Mouse (Mus musculus) heart, embryonic 10.5 days (tissue): ENCODE results near the gene Rfk. TPM values are rescaled to one million over a fixed set of nuclear protein-coding genes. Genes with fewer than 3 reads are reported as not detected.

ENCODE experiments used
- DNase-seq: peaks from one replicate; pipeline ENCODE4 v3.0.0-alpha.2; 2017; ENCODE audit warnings: low spot score
- H3K27ac ChIP-seq: fragments of 300-500 bp; sonication (generic); 2 replicates; pipeline ENCODE4 v1.5.1; 2016; ENCODE audit warnings: mild to moderate bottlenecking
- H3K27me3 ChIP-seq: fragments of 300-500 bp; sonication (generic); 2 replicates; pipeline ENCODE4 v1.6.1; 2016; ENCODE audit warnings: mild to moderate bottlenecking; ENCODE audit not compliant: poor library complexity, insufficient read depth, severe bottlenecking
- H3K36me3 ChIP-seq: fragments of 300-500 bp; sonication (generic); 2 replicates; pipeline ENCODE4 v1.6.1; 2016; ENCODE audit warnings: mild to moderate bottlenecking, moderate library complexity
- H3K4me1 ChIP-seq: fragments of 300-500 bp; sonication (generic); 2 replicates; pipeline ENCODE4 v1.6.1; 2016; ENCODE audit warnings: mild to moderate bottlenecking
- H3K4me3 ChIP-seq: fragments of 300-500 bp; sonication (generic); 2 replicates; pipeline ENCODE4 v1.5.1; 2016; ENCODE audit warnings: mild to moderate bottlenecking, moderate library complexity
- H3K9me3 ChIP-seq: fragments of 300-500 bp; sonication (generic); 2 replicates; pipeline ENCODE4 v1.6.1; 2016; ENCODE audit warnings: mild to moderate bottlenecking, moderate library complexity
- WGBS: fragments of 180-500 bp; shearing (Covaris S2); methylation state at CpG from one replicate; pipeline ENCODE4 v1.1.7; 2016; 5-methylcytosine and 5-hydroxymethylcytosine counted together
- polyA plus RNA-seq: library from polyadenylated mRNA; unstranded; fragments of >200 nt; fragmentation: Nextera tagmentation; extraction: Ambion mirVana; gene quantifications from 2 replicates; pipeline ENCODE4 v1.2.1, GENCODE M21; 2016

Rfk gene
- polyA plus RNA-seq, 1 experiment from 2014 or later: 57.7 TPM

DNA sequence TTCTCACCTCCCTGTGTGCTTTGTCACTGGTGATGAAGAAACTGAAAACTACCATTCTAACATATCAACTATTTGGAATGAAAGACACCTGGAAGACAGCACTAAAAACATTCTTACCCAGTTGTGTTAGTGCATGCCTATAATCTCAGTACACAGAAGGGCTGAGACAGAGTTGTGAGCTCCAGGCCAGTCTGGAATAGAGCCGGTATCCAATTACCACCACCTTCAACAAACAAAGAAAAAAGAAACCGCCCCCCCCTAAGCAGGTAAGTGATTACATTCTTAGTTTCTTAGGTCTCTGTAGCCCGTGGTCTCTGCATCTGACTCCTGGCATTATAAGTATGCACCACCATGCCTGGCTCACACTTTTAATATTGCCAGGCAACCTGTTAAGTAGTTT, 977 bp upstream of the Rfk start:
- no peak for DNase-seq
- Histone ChIP-seq H3K4me1 (peaks cover 5% of the 10 kb centered on the region; the same call in 1 of the 2 replicates), H3K27ac (no peak overlapping the region), H3K27me3 (peaks cover 18% of the 10 kb centered on the region), H3K9me3 (no peaks in the 10 kb centered on the region), H3K36me3 (peaks cover 4% of the 10 kb centered on the region; the same call in 1 of the 2 replicates), H3K4me3 (peak overlapping the region; percentile 86; the same call in 1 of the 2 replicates)
- 12% methylated on average over 3 of the region's 3 CpGs for WGBS

DNA sequence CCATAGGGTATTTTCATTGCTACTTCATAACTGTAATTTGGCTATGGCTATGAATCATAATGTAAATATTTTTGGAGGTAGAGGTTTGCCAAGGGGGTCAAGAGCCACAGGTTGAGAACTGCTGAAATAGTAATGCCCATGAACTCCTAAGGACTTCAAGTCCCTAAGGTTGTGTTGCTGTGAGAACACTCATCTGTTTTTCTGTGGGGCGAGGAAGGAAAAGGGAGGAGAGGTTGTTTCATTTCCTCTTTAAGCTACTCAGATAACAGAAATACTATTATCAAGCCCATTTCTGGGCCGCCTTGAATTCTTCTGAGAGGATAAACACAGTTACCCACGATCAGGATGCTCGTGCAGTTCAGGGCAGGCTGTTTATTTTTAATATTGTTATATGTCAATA, 3.0 kb downstream of the Rfk start:
- no peak overlapping the region for H3K27ac ChIP-seq
- peaks cover 14% of the 10 kb centered on the region for H3K27me3 ChIP-seq
- no peaks in the 10 kb centered on the region for H3K9me3 ChIP-seq
- WGBS: 58% methylated on average over 4 of the region's 4 CpGs
- no peak overlapping the region for H3K4me3 ChIP-seq
- peaks cover 30% of the 10 kb centered on the region for H3K36me3 ChIP-seq
- DNase-seq: no peak
- H3K4me1 ChIP-seq: peaks cover 5% of the 10 kb centered on the region; the same call in 1 of the 2 replicates

DNA sequence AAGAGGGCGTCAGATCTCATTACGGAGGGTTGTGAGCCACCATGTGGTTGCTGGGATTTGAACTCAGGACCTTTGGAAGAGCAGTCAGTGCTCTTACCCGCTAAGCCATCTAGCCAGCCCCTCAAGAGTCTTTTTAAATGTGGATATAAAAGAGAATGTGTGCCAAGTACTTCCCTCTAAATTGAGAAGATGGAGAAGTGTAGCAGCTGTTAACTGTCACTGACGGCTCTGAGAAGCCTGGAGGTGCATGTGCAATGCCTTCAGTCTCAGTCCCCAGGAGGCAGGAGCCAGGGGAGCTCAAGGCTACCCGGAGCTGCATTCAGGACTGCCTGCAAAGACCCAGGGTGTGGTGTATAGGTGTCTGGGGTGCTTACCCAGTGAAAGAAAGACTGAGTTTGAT, 4.1 kb downstream of the Rfk start:
- H3K9me3 ChIP-seq: no peaks in the 10 kb centered on the region
- no peak for DNase-seq
- peaks cover 30% of the 10 kb centered on the region for H3K36me3 ChIP-seq
- no peak overlapping the region for H3K27ac ChIP-seq
- peaks cover 5% of the 10 kb centered on the region; the same call in 1 of the 2 replicates for H3K4me1 ChIP-seq
- 74% methylated on average over 5 of the region's 5 CpGs for WGBS
- H3K27me3 ChIP-seq: peaks cover 5% of the 10 kb centered on the region; the same call in 1 of the 2 replicates
- no peak overlapping the region for H3K4me3 ChIP-seq

DNA sequence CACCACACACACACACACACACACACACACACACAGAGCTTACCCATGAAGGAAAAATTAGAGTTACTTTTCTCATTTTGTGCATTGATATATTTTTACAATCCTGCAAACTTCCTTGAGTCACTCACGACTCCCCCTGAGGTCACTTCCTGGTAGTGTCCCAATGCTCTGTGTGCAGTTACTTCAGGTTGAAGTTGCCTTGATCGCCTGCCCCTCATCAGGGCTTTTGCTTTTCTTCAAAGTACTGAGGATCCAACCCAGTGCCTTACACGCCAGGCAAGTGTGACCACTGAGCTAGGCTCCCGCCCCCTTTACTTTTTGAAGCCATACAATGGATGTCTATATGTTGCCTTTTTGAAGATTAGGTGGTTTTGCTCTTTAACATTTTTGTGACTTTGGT, 6.1 kb downstream of the Rfk start:
- WGBS: 82% methylated on average over 4 of the region's 4 CpGs

DNA sequence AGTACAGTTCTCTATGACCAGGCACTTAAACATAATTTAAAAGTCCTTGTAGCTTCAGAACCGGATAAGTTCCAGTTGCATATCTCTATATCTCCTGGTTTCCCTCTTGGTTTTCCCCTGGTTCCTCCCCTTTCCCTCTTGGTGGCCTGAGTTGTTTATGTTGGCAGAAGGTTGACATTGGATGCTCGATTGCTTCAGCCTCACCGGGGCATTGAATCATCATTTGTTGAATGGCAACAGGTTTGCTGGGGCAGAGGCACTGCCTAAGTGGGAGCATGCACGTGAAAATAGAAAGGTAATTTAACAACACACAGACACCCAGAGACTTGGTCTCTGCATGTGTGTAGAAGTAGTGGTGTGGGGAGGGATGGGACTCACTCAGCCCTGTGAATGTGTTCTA, 6.7 kb downstream of the Rfk start:
- no peak for DNase-seq
- WGBS: 81% methylated on average over 4 of the region's 4 CpGs
- Histone ChIP-seq H3K27ac (no peak overlapping the region), H3K4me1 (no peaks in the 10 kb centered on the region), H3K36me3 (peaks cover 30% of the 10 kb centered on the region), H3K4me3 (no peak overlapping the region), H3K9me3 (no peaks in the 10 kb centered on the region), H3K27me3 (no peaks in the 10 kb centered on the region)

More for the DNA sequence above, 6.1 kb downstream of the Rfk start:
- Histone ChIP-seq H3K4me1 (peaks cover 1% of the 10 kb centered on the region; the same call in 1 of the 2 replicates), H3K4me3 (no peak overlapping the region), H3K27me3 (no peaks in the 10 kb centered on the region), H3K9me3 (no peaks in the 10 kb centered on the region), H3K27ac (no peak overlapping the region), H3K36me3 (peaks cover 30% of the 10 kb centered on the region)
- DNase-seq: no peak

DNA sequence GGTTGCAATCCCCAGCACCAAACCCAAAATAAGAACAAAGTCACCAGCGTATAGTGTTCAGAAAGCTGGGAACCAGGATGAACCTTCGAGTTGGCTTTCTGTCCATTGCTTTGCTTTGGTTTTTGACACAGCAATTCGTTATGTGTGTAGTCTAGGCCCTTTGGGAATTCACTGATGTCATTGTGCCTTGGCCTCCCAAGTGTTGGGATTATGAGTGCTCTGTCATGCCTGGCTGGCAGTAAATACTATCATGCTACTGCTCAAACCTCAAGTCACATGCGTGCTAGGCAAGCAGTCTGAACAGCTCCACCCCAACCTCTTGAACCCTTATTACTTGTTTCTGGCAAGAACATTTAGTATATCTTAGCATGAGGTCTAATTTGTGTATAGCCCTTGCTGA, 9.3 kb downstream of the Rfk start:
- no peak for DNase-seq
- Histone ChIP-seq H3K36me3 (peaks cover 22% of the 10 kb centered on the region), H3K9me3 (no peaks in the 10 kb centered on the region), H3K4me3 (no peak overlapping the region), H3K27ac (no peak overlapping the region), H3K27me3 (no peaks in the 10 kb centered on the region), H3K4me1 (no peaks in the 10 kb centered on the region)
- 84% methylated on average over 4 of the region's 4 CpGs for WGBS

DNA sequence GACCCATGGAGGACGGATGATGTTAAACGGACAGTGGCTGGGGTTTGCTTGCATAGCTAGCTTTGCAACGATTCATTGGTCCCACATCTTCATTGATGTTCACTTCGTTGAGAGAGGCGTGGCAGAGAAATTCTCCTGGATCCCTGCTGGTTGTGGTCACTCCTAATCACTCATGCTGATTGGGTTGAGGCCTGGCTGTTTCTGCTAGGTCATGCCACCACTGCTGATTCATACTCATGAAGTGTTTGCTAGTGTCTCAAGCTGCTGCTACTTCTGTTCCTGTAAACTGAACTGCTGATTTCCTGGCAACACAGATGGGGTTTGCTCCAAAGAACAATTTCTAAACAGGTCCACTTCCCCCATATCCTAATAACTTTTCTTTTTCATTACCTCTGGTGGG, 13.0 kb downstream of the Rfk start:
- no peak for DNase-seq
- Histone ChIP-seq H3K9me3 (no peaks in the 10 kb centered on the region), H3K27me3 (no peaks in the 10 kb centered on the region), H3K27ac (no peak overlapping the region), H3K4me1 (no peaks in the 10 kb centered on the region), H3K4me3 (no peak overlapping the region), H3K36me3 (no peaks in the 10 kb centered on the region)
- 77% methylated on average over 5 of the region's 5 CpGs for WGBS

DNA sequence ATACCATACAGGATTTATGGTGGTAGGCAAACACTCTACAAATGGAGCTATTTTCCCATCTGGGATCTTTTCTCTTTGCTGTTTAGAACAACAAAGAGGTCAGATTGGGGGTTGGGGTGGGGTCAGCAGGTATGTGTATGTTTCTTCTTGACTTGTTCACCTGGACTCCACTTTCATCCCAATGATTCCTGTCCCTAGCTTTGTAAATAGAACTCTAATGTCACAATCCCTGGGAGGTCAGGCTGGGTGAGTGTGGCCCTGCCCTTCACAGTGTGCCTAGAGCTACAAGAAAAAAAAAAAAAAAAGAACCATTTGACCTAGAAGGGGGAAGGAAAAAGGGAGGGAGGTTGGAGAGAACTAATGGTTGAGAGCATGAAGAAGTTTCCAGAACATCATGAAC, 14.7 kb downstream of the Rfk start:
- Histone ChIP-seq H3K9me3 (no peaks in the 10 kb centered on the region), H3K27me3 (no peaks in the 10 kb centered on the region), H3K36me3 (no peaks in the 10 kb centered on the region), H3K4me1 (no peaks in the 10 kb centered on the region), H3K4me3 (no peak overlapping the region), H3K27ac (no peak overlapping the region)
- DNase-seq: no peak

DNA sequence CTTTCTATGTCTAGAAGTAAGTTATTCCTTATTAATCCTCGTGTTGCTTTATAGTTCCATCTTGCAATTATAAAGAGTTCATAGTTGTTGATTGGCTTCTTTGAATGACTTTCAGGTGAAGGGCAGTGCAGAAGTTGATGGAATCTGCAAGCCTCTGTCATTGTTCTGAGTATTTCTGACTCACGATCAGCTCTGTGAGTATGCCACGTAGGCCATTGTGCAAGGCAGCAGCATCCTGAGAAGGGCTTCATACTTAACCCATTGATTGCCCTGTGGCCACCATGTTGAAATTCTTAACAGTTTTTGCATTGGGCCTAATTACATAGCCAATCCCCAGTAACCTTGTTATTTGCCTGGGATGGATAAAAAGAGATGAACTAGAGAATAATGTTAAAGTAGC, 15.5 kb downstream of the Rfk start:
- no peak for DNase-seq
- Histone ChIP-seq H3K9me3 (no peaks in the 10 kb centered on the region), H3K27ac (no peak overlapping the region), H3K27me3 (no peaks in the 10 kb centered on the region), H3K4me3 (no peak overlapping the region), H3K4me1 (no peaks in the 10 kb centered on the region), H3K36me3 (no peaks in the 10 kb centered on the region)
- WGBS: 55% methylated on average over 3 of the region's 3 CpGs

DNA sequence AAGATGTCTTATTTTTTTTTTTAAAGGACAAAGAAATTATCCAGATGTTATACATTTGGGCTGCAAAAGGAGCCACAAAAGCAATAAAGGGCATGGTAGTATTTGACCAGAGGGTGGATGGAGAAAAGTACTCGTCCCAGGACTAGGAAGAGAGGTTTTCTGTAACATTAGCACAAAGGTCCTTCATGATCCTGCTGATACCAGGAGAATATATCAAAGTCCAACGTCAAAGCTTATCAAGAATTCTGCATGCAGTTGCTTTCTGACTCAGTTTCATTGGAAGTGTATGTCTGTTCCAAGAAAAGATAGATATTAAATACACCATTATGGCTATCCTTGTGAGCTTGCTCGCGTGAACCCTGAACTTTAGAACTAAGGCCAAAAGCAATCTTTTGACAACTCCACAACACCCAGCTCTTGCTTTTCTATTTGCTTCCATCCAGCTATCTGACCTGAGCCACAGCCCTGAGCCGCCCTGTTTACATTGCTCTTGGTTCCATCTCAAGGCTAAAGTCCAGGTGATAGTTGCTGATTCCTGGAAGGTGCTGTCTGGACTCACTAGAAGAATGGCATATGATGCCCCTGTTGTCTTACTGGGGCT, 16.7 kb downstream of the Rfk start:
- Histone ChIP-seq H3K27ac (no peak overlapping the region), H3K27me3 (no peaks in the 10 kb centered on the region), H3K4me3 (no peak overlapping the region), H3K4me1 (no peaks in the 10 kb centered on the region), H3K9me3 (no peaks in the 10 kb centered on the region), H3K36me3 (no peaks in the 10 kb centered on the region)
- no peak for DNase-seq
- WGBS: 75% methylated on average over 5 of the region's 5 CpGs

DNA sequence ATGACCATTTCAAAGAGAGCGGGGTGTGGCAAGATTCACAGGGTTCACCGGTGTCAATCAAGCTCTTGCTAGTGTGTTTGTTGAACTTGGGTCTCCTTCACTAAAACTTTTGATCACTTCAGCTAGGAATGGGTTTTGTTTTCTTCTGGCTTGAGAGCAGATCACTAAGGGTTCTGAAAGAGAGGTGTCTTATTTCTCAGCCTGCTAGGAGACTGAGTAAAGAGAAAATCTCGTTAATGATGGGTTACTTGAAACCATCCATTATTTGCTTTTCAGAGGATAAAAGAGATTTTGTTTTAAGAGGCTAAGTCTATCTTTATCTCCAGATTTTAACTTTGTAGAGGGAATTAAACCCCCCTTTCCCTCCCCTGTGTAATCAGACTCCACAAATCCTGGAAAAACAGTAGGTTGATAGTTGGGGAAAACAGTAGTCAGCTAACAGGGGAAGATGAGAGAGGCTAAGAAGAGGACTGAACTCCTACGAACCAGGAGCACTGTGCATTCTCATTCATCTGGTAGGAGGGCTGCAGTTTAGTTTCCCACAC, 19.1 kb downstream of the Rfk start:
- 57% methylated on average over 4 of the region's 4 CpGs for WGBS
- no peak overlapping the region for H3K4me3 ChIP-seq

DNA sequence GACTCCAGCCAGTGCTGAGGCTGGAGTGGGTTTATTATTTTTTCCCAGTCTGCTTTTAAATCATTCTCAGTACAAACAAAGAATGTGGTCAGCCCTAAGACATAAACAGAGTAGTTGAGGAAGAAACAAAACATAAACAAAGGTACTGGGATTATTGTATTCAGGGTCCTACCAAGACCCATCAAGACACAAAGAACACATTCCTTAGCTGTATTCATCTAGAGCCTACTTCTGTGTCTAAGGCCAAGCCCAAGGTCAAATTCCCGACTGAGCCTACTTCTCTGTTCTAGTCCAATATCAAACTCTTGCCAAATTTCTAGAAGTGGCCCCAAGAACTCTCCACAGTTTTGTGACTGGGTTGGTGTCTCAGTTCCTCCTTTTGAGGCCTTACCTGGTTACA, 24.0 kb downstream of the Rfk start:
- Histone ChIP-seq H3K4me1 (no peaks in the 10 kb centered on the region), H3K27ac (no peak overlapping the region), H3K9me3 (no peaks in the 10 kb centered on the region), H3K4me3 (no peak overlapping the region), H3K27me3 (no peaks in the 10 kb centered on the region), H3K36me3 (no peaks in the 10 kb centered on the region)
- 80% methylated on average over 1 of the region's 1 CpGs for WGBS
- DNase-seq: no peak

More for the DNA sequence above, 19.1 kb downstream of the Rfk start:
- no peak for DNase-seq
- H3K27me3 ChIP-seq: no peaks in the 10 kb centered on the region
- no peaks in the 10 kb centered on the region for H3K9me3 ChIP-seq
- no peak overlapping the region for H3K27ac ChIP-seq
- H3K4me1 ChIP-seq: no peaks in the 10 kb centered on the region
- no peaks in the 10 kb centered on the region for H3K36me3 ChIP-seq

DNA sequence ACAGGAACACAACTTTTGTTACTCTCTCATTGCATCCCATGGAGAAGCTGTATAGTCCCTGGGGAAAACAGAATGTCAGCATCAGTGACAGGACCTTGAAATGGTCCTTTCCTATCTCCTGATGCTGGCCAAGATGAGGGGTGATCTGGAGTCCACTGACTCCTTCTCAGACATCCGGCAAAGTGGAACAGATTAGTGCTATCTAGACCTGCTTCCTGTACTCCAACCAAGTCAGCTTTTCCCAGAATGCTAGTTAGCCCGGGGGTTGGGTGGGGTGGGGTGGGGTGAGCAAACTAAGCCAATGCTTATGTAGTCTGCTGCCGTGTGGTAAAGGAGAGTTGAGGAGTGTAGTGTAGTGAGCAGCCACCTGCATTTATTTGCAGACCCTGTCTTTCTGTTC, 29.5 kb downstream of the Rfk start:
- 30% methylated on average over 3 of the region's 3 CpGs for WGBS
- no peak overlapping the region for H3K4me3 ChIP-seq
- no peak overlapping the region for H3K27ac ChIP-seq
- no peaks in the 10 kb centered on the region for H3K27me3 ChIP-seq
- no peaks in the 10 kb centered on the region for H3K9me3 ChIP-seq
- 0 out of 2 replicates have a peak, but pooled peaks cover 3% of the 10 kb centered on the region for H3K4me1 ChIP-seq
- DNase-seq: no peak
- H3K36me3 ChIP-seq: no peaks in the 10 kb centered on the region
